Mouse (Mus musculus): ENCODE measurements at regions not wholly inside any gene's neighbourhood (a gene's known extent, or its start where the extent isn't known, plus 50 kb on each side); places are given as distances from the start of the nearest gene placed in this dataset.

DNA sequence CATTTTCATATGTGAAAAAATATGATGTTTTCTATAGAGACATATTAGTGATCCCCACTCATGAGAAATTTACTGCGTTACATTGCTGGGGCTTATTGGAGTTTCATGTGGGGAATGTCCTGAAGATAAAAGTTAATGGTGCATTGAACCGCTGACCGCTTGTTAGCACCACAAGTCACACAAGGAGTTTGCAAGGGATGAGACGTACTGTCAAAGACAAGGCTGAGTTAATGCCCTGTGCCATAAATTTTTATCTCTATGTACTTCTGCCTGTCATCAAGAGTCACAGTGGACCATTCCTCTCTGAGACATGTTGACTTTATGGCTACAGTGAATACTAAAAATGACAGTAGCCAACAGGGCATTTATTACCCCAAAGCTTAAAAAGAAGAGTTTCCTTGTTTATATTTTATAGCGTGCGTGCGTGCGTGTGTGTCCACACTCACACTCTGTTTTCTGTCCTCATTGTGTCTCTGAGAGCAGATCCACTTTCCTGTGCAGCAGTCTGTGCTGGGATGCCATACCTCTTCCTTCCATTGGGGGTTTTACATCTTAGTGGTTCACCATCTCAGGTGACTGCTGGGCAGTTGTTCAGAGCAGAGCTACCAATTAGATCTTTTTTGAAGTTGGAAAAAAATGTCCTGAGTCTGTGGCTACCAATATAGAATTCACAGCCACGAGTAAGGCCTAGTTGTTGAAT lies 451.4 kb downstream of the 1700129C05Rik start:
- TF ChIP-seq CTCF (IDR thresholded peaks at IDR 0.05; ENCODE audit: low read depth): no peak
- no peak for TF ChIP-seq EP300 (IDR thresholded peaks at IDR 0.05; ENCODE audit: low read depth)

Measured in heart, postnatal 0 days (tissue).